Mouse (Mus musculus) cerebellum, adult 2 months (tissue): Measurements from ENCODE around the gene Trappc1.

ENCODE experiments used
- CTCF ChIP-seq: fragments of 200-500 bp; IDR thresholded peaks from 2 replicates; pipeline ENCODE4 v1.5.1; 2011; ENCODE audit warnings: low read depth, mild to moderate bottlenecking, control low read depth, low read length, moderate library complexity, borderline replicate concordance; ENCODE audit not compliant: insufficient read depth
- POLR2A ChIP-seq: fragments of 200-500 bp; IDR thresholded peaks from 2 replicates; pipeline ENCODE4 v1.6.1; 2011; ENCODE audit warnings: low read length, control low read depth, borderline replicate concordance; ENCODE audit not compliant: insufficient read depth

- TF ChIP-seq CTCF (no peak), POLR2A (no peak)
Measured at GRCm38 (mm10) chr11:69322010-69322409, 1.8 kb upstream of the Trappc1 start.
